Mouse (Mus musculus): Measurements from ENCODE around the gene Olfr750.

Gene Olfr750

GRCm38 (mm10) chr14:51088166-51088969 lies 14.1 kb upstream of the Olfr750 start:
- DNase-seq (ENCODE audit: low read depth, low spot score): peak; percentile 89

GRCm38 (mm10) chr14:51087762-51088161 lies 13.5 kb upstream of the Olfr750 start:
- DNase-seq (ENCODE audit: low read depth, low spot score): peak; percentile 24

- DNase-seq (ENCODE audit: low read depth, low spot score): no peak
These were observed 11.7 kb upstream of the Olfr750 start for GRCm38 (mm10) chr14:51085911-51086310.

GRCm38 (mm10) chr14:51085086-51085485 lies 10.9 kb upstream of the Olfr750 start:
- no peak for DNase-seq (ENCODE audit: low read depth, low spot score)

- DNase-seq (ENCODE audit: low read depth, low spot score): peak; percentile 31
These were observed 9.6 kb upstream of the Olfr750 start for GRCm38 (mm10) chr14:51083805-51084204.

- DNase-seq (ENCODE audit: low read depth, low spot score): peak; percentile 67
These were observed 8.7 kb upstream of the Olfr750 start for GRCm38 (mm10) chr14:51082599-51083581.

- DNase-seq (ENCODE audit: low read depth, low spot score): no peak
These were observed 6.8 kb upstream of the Olfr750 start for GRCm38 (mm10) chr14:51081035-51081434.

GRCm38 (mm10) chr14:51079180-51079579 lies 4.9 kb upstream of the Olfr750 start:
- DNase-seq (ENCODE audit: low read depth, low spot score): no peak

GRCm38 (mm10) chr14:51069617-51070016 lies 4.6 kb downstream of the Olfr750 start:
- peak; percentile 25 for DNase-seq (ENCODE audit: low read depth, low spot score)

- no peak for DNase-seq (ENCODE audit: low read depth, low spot score)
These were observed 5.3 kb downstream of the Olfr750 start for GRCm38 (mm10) chr14:51068956-51069355.

GRCm38 (mm10) chr14:51060761-51061160 lies 13.5 kb downstream of the Olfr750 start:
- no peak for DNase-seq (ENCODE audit: low read depth, low spot score)

GRCm38 (mm10) chr14:51057401-51057831 lies 16.8 kb downstream of the Olfr750 start, which contains the start of gene Rnase12:
Rnase12 (minus strand) TSS chr14:51057661.
- no peak for DNase-seq (ENCODE audit: low read depth, low spot score)

GRCm38 (mm10) chr14:51054243-51055237 lies 19.7 kb downstream of the Olfr750 start:
- DNase-seq (ENCODE audit: low read depth, low spot score): no peak

GRCm38 (mm10) chr14:51053176-51053575 lies 21.1 kb downstream of the Olfr750 start:
- DNase-seq (ENCODE audit: low read depth, low spot score): no peak

- DNase-seq (ENCODE audit: low read depth, low spot score): no peak
These were observed 22.3 kb downstream of the Olfr750 start for GRCm38 (mm10) chr14:51051941-51052340.

GRCm38 (mm10) chr14:51050063-51050462 lies 24.2 kb downstream of the Olfr750 start, which contains the start of gene Rnase11:
Rnase11 (minus strand) TSS chr14:51050163.
- no peak for DNase-seq (ENCODE audit: low read depth, low spot score)

- no peak for DNase-seq (ENCODE audit: low read depth, low spot score)
These were observed 26.4 kb downstream of the Olfr750 start for GRCm38 (mm10) chr14:51047846-51048245.

GRCm38 (mm10) chr14:51041769-51042168 lies 32.5 kb downstream of the Olfr750 start, which contains the start of gene Rnase9:
Rnase9 (minus strand) TSS chr14:51041869.
- no peak for DNase-seq (ENCODE audit: low read depth, low spot score)

GRCm38 (mm10) chr14:51036214-51036613 lies 38.0 kb downstream of the Olfr750 start:
- DNase-seq (ENCODE audit: low read depth, low spot score): no peak

GRCm38 (mm10) chr14:51035206-51035605 lies 39.0 kb downstream of the Olfr750 start:
- no peak for DNase-seq (ENCODE audit: low read depth, low spot score)

Measured in brain, adult 2 months (tissue).